Mouse (Mus musculus) adrenal gland, postnatal 25 days (tissue): ENCODE measurements around the gene Smad9. TPM values are rescaled to one million over a fixed set of nuclear protein-coding genes. Genes with fewer than 3 reads are reported as not detected.

Experiments
- DNase-seq: peaks from one replicate; pipeline ENCODE4 v3.0.0; 2021; ENCODE audit warnings: mixed read lengths
- total RNA-seq: library from RNA; stranded (reverse); gene quantifications from 2 replicates; pipeline ENCODE4 v1.2.3, GENCODE M21; 2021

Smad9 gene
- total RNA-seq, 1 experiment from 2014 or later: 44.4 TPM

DNA sequence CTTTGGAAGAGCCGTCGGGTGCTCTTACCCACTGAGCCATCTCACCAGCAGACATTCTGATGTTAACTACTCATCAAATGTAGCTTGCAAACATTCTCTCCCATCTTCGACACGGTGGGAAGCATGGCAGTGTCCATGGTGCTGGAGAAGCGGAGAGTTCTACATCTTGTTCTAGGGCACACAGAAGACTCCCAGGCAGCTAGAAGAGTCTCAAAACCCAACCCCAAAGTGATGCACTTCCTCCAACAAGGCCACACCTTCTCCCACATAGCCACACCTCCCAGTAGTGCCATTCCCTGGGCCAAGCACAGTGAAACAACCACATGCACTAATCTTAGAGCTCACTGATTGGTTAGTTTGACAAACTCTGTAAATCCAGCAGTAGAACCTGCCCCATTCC lies 53.7 kb downstream of the Smad9 start:
- DNase-seq: no peak

DNA sequence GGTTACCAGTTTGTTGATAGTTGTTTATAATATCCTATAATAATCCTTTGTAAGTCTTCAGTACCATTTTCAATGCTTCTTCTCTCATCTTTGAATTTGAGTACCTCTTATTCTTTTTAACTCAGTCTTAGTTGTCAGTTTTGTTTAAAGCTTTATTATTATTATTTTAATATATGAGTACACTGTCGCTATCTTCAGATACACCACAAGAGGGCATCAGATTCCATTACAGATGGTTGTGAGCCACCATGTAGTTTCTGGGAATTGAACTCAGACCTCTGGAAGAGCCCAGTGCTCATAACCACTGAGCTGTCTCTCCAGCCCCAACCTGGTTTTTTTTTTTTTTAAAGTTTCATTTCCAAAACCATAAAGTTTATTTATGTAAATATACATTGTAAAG lies 56.2 kb downstream of the Smad9 start:
- DNase-seq: no peak

DNA sequence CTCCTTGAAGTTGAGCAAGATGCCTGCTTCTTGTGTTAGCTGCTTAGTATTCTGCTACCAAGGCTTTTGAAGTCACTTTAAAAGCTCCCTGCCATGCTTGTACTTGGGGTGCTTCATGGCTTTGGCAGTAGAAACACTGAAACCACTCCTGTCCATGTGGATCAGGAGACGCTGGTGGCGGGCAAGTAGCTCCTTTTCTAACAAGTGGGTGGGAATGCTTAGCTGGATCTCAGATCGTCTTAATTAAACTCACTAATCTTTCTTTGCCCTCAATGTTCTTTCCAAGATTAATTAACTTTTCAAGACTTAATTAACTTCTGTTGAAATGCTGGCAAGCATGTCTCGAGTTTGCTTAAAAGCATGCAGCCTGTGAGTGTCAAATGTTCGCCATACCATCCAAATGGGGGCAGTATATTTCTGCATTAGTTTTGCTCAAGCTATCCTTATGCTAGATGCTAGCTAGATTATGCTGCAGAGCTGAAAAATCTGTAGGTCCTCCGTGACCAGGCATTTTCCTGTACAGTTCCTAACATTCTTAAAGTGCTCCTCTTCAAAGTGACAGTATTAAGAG lies 58.1 kb downstream of the Smad9 start:
- DNase-seq: no peak

DNA sequence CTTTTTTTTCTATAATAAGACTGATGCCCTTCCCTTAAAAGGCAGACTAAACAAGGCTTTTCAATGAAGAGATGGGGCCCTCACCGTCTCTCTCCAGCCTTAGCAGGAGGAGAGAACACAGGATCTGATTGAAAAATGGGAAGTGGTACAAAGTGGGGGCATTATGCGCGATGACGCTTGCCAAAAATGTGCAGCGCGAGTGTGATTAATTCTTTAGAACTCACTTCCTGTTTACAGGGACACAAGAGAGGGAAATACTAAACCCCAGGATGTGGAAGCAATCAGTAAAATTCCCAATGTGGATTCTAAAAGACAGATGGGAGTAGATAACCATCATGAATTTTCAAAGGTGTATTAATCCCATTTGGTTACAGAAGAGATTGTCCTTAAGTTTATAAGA lies 59.2 kb downstream of the Smad9 start:
- DNase-seq: no peak

DNA sequence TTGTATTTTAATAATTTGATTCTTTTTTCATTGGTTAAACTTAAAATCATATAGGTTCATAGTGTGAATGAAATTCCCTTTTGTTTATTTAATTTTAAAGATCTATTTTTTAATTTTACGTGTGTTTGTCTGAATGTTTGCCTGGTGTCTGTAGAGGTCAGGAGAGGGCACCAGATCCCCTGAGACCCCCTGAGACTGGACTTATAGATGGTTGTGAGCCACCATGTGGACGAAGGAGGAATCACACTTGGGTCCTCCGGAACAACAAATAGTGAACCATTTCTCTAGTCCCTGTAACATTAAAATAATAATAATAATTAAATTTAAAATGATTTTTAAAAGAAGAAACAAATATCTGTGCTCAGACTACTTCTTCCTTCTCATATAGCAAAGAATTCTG lies 59.9 kb downstream of the Smad9 start:
- DNase-seq: peak; percentile 23

DNA sequence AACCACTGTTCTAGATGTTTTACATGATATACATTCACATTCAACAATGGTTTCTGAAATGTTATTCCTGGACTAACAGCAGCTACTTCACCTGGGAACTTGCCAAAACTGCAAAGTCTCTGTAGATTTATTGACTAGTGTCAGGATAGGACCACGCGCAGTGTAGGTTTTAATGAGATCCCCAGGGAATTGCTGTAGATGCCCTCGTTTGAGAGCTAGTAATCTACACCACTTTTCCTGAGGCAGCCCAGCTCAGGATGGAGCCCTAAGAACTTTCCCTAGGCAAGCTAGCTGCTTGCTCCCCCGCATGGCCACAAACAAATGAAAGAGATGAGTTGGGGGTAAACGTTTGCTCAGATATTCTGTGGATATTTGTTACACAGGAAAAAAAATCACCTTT lies 67.1 kb downstream of the Smad9 start:
- DNase-seq: no peak

DNA sequence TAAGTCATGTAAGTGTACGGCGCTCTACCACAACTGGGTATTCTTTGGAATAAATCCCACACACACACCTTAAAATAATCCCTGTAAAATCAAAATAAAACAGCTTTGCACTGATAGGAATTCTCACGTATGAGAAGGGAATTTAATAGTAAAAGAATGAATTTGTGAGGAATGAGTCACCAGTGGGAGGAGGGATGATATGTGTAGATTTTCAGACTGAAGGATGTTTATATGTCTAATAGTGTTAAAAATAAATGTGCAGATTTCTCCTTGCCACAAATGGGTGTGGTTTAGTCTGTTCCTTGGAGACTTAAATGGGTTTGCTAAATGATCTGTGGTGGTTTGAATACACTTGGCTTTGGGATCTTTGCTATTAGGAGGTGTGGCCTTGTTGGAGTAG lies 77.1 kb downstream of the Smad9 start:
- DNase-seq: no peak

DNA sequence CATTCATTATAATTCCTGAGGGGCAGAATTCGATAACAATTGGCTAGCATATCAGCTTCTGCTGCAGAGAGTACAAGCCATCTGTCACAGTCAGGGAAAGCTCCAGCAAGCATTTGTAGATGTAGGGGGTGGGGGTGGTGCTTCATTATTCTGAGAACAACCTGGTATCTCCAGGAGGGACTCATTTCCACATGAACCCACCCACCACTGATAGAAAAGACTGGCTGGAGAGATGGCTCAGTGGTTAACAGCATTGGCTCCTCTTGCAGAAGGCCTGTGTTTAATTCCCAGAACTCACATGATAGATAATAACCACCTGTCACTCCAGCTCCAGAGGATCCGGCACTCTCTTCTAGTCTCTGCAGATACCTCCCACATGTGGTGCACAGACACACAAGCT lies 80.0 kb downstream of the Smad9 start:
- DNase-seq: no peak

Other genes with a start within 250 kb of the Smad9 start
- 54.4 and 68.9 TPM in 2 replicates for gene Supt20, start 62.8 kb upstream of the Smad9 start, total RNA-seq
- gene Gm21958, start 41.2 kb upstream of the Smad9 start, total RNA-seq: not detected in 2 replicates
- 40.7 and 47.9 TPM in 2 replicates for gene Exosc8, start 20.2 kb upstream of the Smad9 start, total RNA-seq
- gene Alg5, start 20.0 kb upstream of the Smad9 start, total RNA-seq: 47.3 and 52.3 TPM in 2 replicates
- gene Rfxap, start 52.2 kb downstream of the Smad9 start, total RNA-seq: 34.7 and 47.7 TPM in 2 replicates
- not detected in 2 replicates for gene Sertm1, start 160.3 kb downstream of the Smad9 start, total RNA-seq